Mouse (Mus musculus) embryonic facial prominence, embryonic 12.5 days (tissue): ENCODE results near the gene Tekt5. TPM values are rescaled to one million over a fixed set of nuclear protein-coding genes. Genes with fewer than 3 reads are reported as not detected.

Experiments
- ATAC-seq: fragments of 200-750 bp; cut with Nextera tagmentation; 2 replicates; pipeline ENCODE4 v1.8.0; 2017; ENCODE audit not compliant: insufficient number of reproducible peaks, insufficient read depth, low FRiP score, low TSS enrichment
- H3K27ac ChIP-seq: fragments of 300-500 bp; sonication (generic); 2 replicates; pipeline ENCODE4 v1.5.1; 2016; ENCODE audit warnings: mild to moderate bottlenecking
- H3K27me3 ChIP-seq: fragments of 300-500 bp; sonication (generic); 2 replicates; pipeline ENCODE4 v1.6.1; 2016; ENCODE audit warnings: mild to moderate bottlenecking, moderate library complexity
- H3K36me3 ChIP-seq: fragments of 300-500 bp; sonication (generic); 2 replicates; pipeline ENCODE4 v1.6.1; 2016; ENCODE audit warnings: mild to moderate bottlenecking
- H3K4me1 ChIP-seq: fragments of 300-500 bp; sonication (generic); 2 replicates; pipeline ENCODE4 v1.6.1; 2016
- H3K4me2 ChIP-seq: fragments of 300-500 bp; sonication (generic); replicated peaks from 2 replicates; pipeline ENCODE4 v1.6.1; 2016; ENCODE audit warnings: mild to moderate bottlenecking, moderate library complexity
- H3K4me3 ChIP-seq: fragments of 300-500 bp; sonication (generic); 2 replicates; pipeline ENCODE4 v1.5.1; 2016; ENCODE audit warnings: mild to moderate bottlenecking
- H3K9ac ChIP-seq: fragments of 300-500 bp; sonication (generic); 2 replicates; pipeline ENCODE4 v1.6.1; 2016; ENCODE audit warnings: mild to moderate bottlenecking, moderate library complexity
- H3K9me3 ChIP-seq: fragments of 300-500 bp; sonication (generic); 2 replicates; pipeline ENCODE4 v1.6.1; 2016; ENCODE audit warnings: mild to moderate bottlenecking, moderate library complexity
- WGBS: fragments of 180-500 bp; shearing (Covaris S2); methylation state at CpG from one replicate; pipeline ENCODE4 v1.1.7; 2016; 5-methylcytosine and 5-hydroxymethylcytosine counted together
- polyA plus RNA-seq: library from polyadenylated mRNA; unstranded; fragments of >200 nt; fragmentation: Nextera tagmentation; extraction: Ambion mirVana; gene quantifications from 2 replicates; pipeline ENCODE4 v1.2.1, GENCODE M21; 2016

Tekt5 gene
- polyA plus RNA-seq, 1 experiment from 2014 or later: not detected

DNA sequence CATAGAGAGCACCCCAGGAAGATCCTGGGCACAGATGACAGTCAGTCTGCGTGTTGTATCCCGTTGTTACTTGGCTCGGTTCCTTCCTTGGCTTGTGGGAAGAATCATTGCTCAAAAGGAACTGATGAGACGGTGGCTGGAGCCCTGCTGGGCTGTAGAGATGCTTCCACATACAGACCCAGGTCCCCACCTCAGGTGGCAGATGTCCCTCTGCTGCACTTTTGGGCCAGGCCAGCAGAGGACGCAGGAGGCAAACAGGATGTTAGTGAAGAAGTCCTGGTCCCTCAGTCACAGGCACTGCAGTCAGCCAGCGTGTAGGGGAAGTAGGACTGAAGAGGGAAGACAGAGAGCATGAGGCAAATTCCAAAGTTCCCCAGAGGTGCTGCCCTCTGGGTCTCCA lies 20.7 kb upstream of the Tekt5 start:
- no peaks in the 10 kb centered on the region for H3K9me3 ChIP-seq
- no peak overlapping the region for H3K27ac ChIP-seq
- H3K27me3 ChIP-seq: no peaks in the 10 kb centered on the region
- H3K36me3 ChIP-seq: peaks cover 73% of the 10 kb centered on the region
- H3K4me1 ChIP-seq: peaks cover 5% of the 10 kb centered on the region
- no peak overlapping the region for H3K4me2 ChIP-seq
- H3K9ac ChIP-seq: no peak overlapping the region
- ATAC-seq: no peak
- no peak overlapping the region for H3K4me3 ChIP-seq
- WGBS: 80% methylated on average over 6 of the region's 6 CpGs

DNA sequence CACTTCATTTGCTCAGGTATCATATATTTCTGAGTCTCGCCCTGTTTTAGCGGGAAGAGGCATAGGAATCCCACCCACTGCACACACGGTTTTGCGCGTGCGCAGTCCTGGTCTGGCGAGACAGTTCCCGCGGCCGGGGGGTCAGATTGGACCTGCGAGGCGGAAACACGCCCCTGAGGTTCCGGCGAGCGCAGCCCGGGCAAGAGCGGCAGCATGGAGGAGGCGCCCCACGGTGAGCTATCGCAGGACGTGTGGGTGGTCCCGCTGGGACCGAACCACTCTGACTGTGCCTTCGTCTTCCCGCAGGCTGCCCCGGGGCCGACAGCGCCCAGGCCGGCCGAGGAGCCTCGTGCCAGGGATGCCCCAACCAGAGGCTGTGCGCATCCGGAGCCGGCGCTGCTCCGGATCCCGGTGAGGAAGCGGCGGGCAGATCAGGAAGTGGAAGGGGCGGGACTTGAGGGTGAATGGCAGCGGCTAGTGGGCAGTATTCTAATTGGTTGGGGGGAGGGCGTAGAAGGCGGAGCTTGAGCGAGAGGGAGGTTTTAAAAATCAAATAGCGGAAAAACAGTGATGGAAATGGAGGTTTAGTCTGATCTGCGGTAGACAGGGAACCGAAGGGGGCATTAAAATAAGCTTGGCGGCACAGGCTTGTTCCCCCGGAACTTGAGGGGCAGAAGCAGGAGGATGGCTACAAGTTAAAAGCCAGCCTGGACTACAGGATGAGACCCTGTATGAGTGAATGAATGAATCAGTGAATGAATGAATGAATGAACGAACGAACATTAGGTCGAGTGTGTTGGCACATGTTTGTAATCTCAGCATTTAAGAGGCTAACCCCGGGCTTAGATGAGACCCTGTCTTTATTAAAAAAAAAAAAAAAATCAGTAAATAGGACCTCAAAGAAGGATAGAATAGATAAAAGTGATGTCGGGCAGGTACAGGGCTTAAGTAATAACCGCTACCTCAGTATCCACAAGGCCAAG lies 16.8 kb upstream of the Tekt5 start, which contains the start of gene Nubp1:
Nubp1 (plus strand) TSS at position 185 of the 983 bp plus-strand sequence.
- Histone ChIP-seq H3K4me1 (peaks cover 5% of the 10 kb centered on the region), H3K36me3 (peaks cover 37% of the 10 kb centered on the region), H3K9me3 (no peaks in the 10 kb centered on the region), H3K27me3 (no peaks in the 10 kb centered on the region), H3K4me3 (peak within 1 kb of the TSS; percentile 68), H3K27ac (peak within 1 kb of the TSS; percentile 89), H3K9ac (peak within 1 kb of the TSS; percentile 68), H3K4me2 (peak within 1 kb of the TSS; percentile 70)
- WGBS: 3% methylated on average over 56 of the region's 56 CpGs
- peak; percentile 96 for ATAC-seq

- Histone ChIP-seq H3K9me3 (no peaks in the 10 kb centered on the region), H3K27me3 (peaks cover 16% of the 10 kb centered on the region), H3K4me2 (no peak overlapping the region), H3K4me1 (peaks cover 6% of the 10 kb centered on the region; the same call in 1 of the 2 replicates), H3K36me3 (no peaks in the 10 kb centered on the region), H3K9ac (no peak overlapping the region), H3K4me3 (no peak overlapping the region), H3K27ac (no peak overlapping the region)
- WGBS: 24% methylated on average over 7 of the region's 7 CpGs
- ATAC-seq: no peak
Measured at GRCm38 (mm10) chr16:10399160-10399559, 3.9 kb upstream of the Tekt5 start.

DNA sequence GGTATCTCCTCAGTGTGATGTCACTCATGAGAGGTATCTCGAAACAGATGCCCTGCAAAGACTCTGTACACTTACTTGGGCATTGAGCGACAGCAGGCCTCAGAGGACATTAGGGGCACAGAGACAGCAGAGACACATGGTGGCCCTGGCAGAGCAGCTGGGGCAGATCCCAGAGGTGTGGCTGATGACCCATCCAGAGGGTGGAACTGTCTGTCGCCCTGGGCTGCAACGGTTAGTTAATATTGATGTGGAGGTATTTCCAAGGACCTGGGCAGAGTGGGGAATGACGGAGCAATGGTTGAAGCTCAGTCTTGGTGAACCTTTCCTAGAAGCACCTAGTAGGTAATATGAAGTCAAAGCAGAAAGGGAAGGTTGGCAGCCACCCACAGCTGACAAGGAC lies 3.5 kb upstream of the Tekt5 start:
- no peaks in the 10 kb centered on the region for H3K36me3 ChIP-seq
- no peak overlapping the region for H3K9ac ChIP-seq
- no peak overlapping the region for H3K27ac ChIP-seq
- peaks cover 20% of the 10 kb centered on the region for H3K27me3 ChIP-seq
- no peaks in the 10 kb centered on the region for H3K9me3 ChIP-seq
- H3K4me3 ChIP-seq: no peak overlapping the region
- H3K4me2 ChIP-seq: no peak overlapping the region
- H3K4me1 ChIP-seq: peaks cover 6% of the 10 kb centered on the region; the same call in 1 of the 2 replicates
- no peak for ATAC-seq
- 73% methylated on average over 5 of the region's 5 CpGs for WGBS

DNA sequence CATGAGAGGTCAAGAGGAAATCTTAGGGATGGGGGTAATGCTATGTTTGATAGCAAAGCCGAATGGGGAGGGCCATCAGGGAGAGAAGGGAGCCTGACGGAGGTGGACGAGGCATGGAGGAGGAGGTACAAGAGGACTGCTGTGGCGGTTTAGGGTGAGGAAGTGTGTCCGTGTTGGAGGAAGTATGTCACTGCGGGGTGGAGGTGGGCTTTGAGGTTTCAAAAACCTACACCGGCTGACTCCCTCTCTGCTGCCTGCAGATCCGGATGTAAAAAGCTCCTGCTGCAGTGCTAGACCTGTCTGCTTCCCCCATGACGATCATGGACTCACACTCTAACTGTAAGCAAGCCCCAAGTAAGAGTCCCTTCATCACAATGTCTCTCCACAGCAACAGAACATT lies 2.7 kb downstream of the Tekt5 start:
- no peak overlapping the region for H3K9ac ChIP-seq
- H3K4me1 ChIP-seq: peaks cover 6% of the 10 kb centered on the region; the same call in 1 of the 2 replicates
- no peaks in the 10 kb centered on the region for H3K36me3 ChIP-seq
- H3K4me2 ChIP-seq: no peak overlapping the region
- no peak for ATAC-seq
- no peak overlapping the region for H3K4me3 ChIP-seq
- no peaks in the 10 kb centered on the region for H3K9me3 ChIP-seq
- H3K27ac ChIP-seq: no peak overlapping the region
- WGBS: 82% methylated on average over 9 of the region's 9 CpGs
- H3K27me3 ChIP-seq: peaks cover 27% of the 10 kb centered on the region

- Histone ChIP-seq H3K9me3 (no peaks in the 10 kb centered on the region), H3K4me2 (no peak overlapping the region), H3K4me1 (no peaks in the 10 kb centered on the region), H3K27ac (no peak overlapping the region), H3K9ac (no peak overlapping the region), H3K36me3 (no peaks in the 10 kb centered on the region), H3K27me3 (peaks cover 8% of the 10 kb centered on the region; the same call in 1 of the 2 replicates), H3K4me3 (no peak overlapping the region)
- ATAC-seq: no peak
- WGBS: 91% methylated on average over 6 of the region's 6 CpGs
Measured at GRCm38 (mm10) chr16:10388634-10389365, 6.5 kb downstream of the Tekt5 start.

GRCm38 (mm10) chr16:10385261-10385660 lies 10.0 kb downstream of the Tekt5 start:
- Histone ChIP-seq H3K9me3 (no peaks in the 10 kb centered on the region), H3K4me3 (no peak overlapping the region), H3K36me3 (no peaks in the 10 kb centered on the region), H3K27ac (no peak overlapping the region), H3K4me1 (no peaks in the 10 kb centered on the region), H3K4me2 (no peak overlapping the region), H3K27me3 (0 out of 2 replicates have a peak, but pooled peaks cover 3% of the 10 kb centered on the region), H3K9ac (no peak overlapping the region)
- no peak for ATAC-seq
- 76% methylated on average over 12 of the region's 12 CpGs for WGBS

DNA sequence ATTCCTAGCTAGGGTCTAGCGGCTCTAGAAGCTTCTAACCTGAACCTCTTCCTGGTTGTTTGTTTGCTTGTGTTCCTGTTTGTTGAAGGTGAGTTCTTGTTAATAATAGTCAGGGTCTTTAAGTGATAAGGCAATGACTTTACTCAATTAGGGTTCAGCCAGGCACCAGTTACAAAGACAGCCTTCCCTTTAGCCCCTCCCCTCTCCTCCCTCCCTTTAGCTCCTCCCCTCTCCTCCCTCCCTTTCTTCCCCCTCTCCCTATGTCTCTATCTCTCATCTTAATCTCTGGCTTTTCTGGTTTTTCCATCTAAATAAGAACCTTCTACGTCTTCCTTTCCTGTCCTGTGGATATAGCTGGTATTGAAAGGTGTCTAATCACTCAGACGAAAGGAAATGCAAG lies 10.7 kb downstream of the Tekt5 start:
- H3K27me3 ChIP-seq: 0 out of 2 replicates have a peak, but pooled peaks cover 3% of the 10 kb centered on the region
- H3K9ac ChIP-seq: no peak overlapping the region
- peak overlapping the region; percentile 29; the same call in 1 of the 2 replicates for H3K4me2 ChIP-seq
- no peak overlapping the region for H3K4me3 ChIP-seq
- no peak overlapping the region for H3K27ac ChIP-seq
- no peaks in the 10 kb centered on the region for H3K36me3 ChIP-seq
- no peaks in the 10 kb centered on the region for H3K9me3 ChIP-seq
- 60% methylated on average over 3 of the region's 3 CpGs for WGBS
- no peak for ATAC-seq
- H3K4me1 ChIP-seq: no peaks in the 10 kb centered on the region

GRCm38 (mm10) chr16:10384060-10384497 lies 11.2 kb downstream of the Tekt5 start:
- WGBS: 30% methylated on average over 8 of the region's 8 CpGs
- Histone ChIP-seq H3K36me3 (no peaks in the 10 kb centered on the region), H3K9me3 (no peaks in the 10 kb centered on the region), H3K4me2 (peak overlapping the region; percentile 29), H3K4me1 (no peaks in the 10 kb centered on the region), H3K4me3 (no peak overlapping the region), H3K9ac (no peak overlapping the region), H3K27me3 (0 out of 2 replicates have a peak, but pooled peaks cover under 1% of the 10 kb centered on the region), H3K27ac (no peak overlapping the region)
- no peak for ATAC-seq

GRCm38 (mm10) chr16:10379531-10379930 lies 15.8 kb downstream of the Tekt5 start:
- no peak for ATAC-seq
- no peak overlapping the region for H3K9ac ChIP-seq
- H3K27ac ChIP-seq: no peak overlapping the region
- H3K36me3 ChIP-seq: no peaks in the 10 kb centered on the region
- H3K4me3 ChIP-seq: no peak overlapping the region
- no peaks in the 10 kb centered on the region for H3K4me1 ChIP-seq
- H3K4me2 ChIP-seq: no peak overlapping the region
- no peaks in the 10 kb centered on the region for H3K9me3 ChIP-seq
- WGBS: 59% methylated on average over 2 of the region's 2 CpGs
- no peaks in the 10 kb centered on the region for H3K27me3 ChIP-seq

DNA sequence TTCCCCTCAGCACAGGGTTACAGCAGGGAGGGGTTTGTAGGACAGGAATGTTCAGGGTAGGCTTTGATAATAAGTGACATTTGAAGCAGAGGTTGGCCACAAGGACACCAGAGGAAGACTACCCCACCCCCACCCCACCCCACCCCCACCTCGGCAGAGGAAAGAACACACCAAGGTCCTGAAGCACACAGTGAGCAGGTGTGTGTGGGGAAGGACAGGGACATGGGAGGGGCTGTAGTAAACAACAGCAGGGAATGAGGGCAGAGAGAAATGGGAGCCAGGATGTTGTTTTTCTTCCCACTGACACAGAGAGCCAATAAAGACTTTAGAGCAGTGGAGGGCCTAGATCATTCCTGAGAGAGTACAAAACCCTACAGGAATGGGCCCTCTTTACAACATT lies 18.0 kb downstream of the Tekt5 start:
- Histone ChIP-seq H3K9ac (no peak overlapping the region), H3K4me2 (no peak overlapping the region), H3K27ac (no peak overlapping the region), H3K9me3 (no peaks in the 10 kb centered on the region), H3K4me1 (no peaks in the 10 kb centered on the region), H3K4me3 (no peak overlapping the region), H3K36me3 (no peaks in the 10 kb centered on the region), H3K27me3 (no peaks in the 10 kb centered on the region)
- no peak for ATAC-seq
- WGBS: 56% methylated on average over 1 of the region's 1 CpGs
